Mouse (Mus musculus): ENCODE measurements around the gene Gcsh. TPM values are rescaled to one million over a fixed set of nuclear protein-coding genes. Genes with fewer than 3 reads are reported as not detected.
A peak's percentile ranks its signal among the peaks of the same experiment; 100 is the strongest.

Gene Gcsh
- total and polyA plus RNA-seq, 2 experiments: 75.7 to 161 TPM

- peaks cover 31% of the 10 kb centered on the region; the same call in 1 of the 2 replicates for H3K79me2 ChIP-seq (ENCODE audit: control insufficient read depth, insufficient read depth, low read length)
- TF ChIP-seq CTCF (IDR thresholded peaks at IDR 0.05; ENCODE audit: low read depth, low read length): no peak
- no peak for TF ChIP-seq POLR2A (IDR thresholded peaks at IDR 0.05; ENCODE audit: extremely low read depth, insufficient read depth, low read length)
- H3K4me1 ChIP-seq (ENCODE audit: control insufficient read depth, insufficient read depth, low read length): peaks cover 11% of the 10 kb centered on the region; the same call in 1 of the 2 replicates
- no peak for DNase-seq (ENCODE audit: extremely low read depth, low read depth, low spot score)
- no peak overlapping the region for H3K9ac ChIP-seq (ENCODE audit: low read depth, low read length)
- 82% methylated on average over 7 of the region's 7 CpGs for WGBS
- H3K27ac ChIP-seq (replicated peaks; ENCODE audit: insufficient read depth, low read depth, low read length): no peak overlapping the region
- no peaks in the 10 kb centered on the region for H3K27me3 ChIP-seq (ENCODE audit: control insufficient read depth, insufficient read depth, low read length)
- H3K4me3 ChIP-seq (ENCODE audit: insufficient read depth, low read depth, low read length): no peak overlapping the region
- no peaks in the 10 kb centered on the region for H3K36me3 ChIP-seq (ENCODE audit: control insufficient read depth, insufficient read depth, low read length)
Observed at GRCm38 (mm10) chr8:116947589-116947988, 45.7 kb downstream of the Gcsh start.

- Histone ChIP-seq H3K27ac (replicated peaks; ENCODE audit: insufficient read depth, low read depth, low read length) (no peak overlapping the region), H3K27me3 (ENCODE audit: control insufficient read depth, insufficient read depth, low read length) (no peaks in the 10 kb centered on the region), H3K36me3 (ENCODE audit: control insufficient read depth, insufficient read depth, low read length) (no peaks in the 10 kb centered on the region), H3K4me1 (ENCODE audit: control insufficient read depth, insufficient read depth, low read length) (peaks cover 11% of the 10 kb centered on the region; the same call in 1 of the 2 replicates), H3K9ac (ENCODE audit: low read depth, low read length) (no peak overlapping the region), H3K79me2 (ENCODE audit: control insufficient read depth, insufficient read depth, low read length) (peaks cover 31% of the 10 kb centered on the region; the same call in 1 of the 2 replicates), H3K4me3 (ENCODE audit: insufficient read depth, low read depth, low read length) (no peak overlapping the region)
- 64% methylated on average over 6 of the region's 6 CpGs for WGBS
- no peak for DNase-seq (ENCODE audit: extremely low read depth, low read depth, low spot score)
- TF ChIP-seq POLR2A (IDR thresholded peaks at IDR 0.05; ENCODE audit: extremely low read depth, insufficient read depth, low read length) (no peak), CTCF (IDR thresholded peaks at IDR 0.05; ENCODE audit: low read depth, low read length) (no peak)
Observed at GRCm38 (mm10) chr8:116946851-116947250, 46.5 kb downstream of the Gcsh start.

DNA sequence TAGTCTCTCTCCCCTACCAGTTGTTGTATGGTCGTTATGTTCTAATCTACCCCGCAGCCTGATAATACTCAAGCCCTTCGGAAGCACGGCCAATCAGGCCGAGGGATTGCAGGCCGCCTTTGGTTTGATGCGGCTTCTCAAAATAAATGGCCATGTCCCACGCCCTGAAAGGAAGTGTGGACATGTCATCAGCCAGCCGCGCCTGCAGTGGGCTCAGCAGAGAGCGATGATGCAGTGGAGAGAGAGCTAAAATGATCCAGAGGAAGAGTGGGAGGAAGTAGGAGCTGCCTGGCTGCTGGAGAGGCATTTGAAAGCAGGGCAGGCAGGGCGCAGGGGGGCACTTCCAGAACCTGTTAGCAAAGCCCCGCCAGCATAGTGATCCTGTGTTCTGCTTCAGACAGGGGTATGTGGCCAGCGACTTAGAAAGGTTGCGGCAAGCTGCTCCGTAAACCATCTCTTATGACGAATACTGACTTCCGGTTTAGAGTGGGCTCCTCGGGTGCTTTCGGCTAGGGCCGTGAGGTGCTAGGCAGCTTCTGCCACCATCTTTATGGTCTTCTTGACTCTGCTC, 47.0 kb downstream of the Gcsh start:
- WGBS: 73% methylated on average over 21 of the region's 21 CpGs
- DNase-seq (ENCODE audit: extremely low read depth, low read depth, low spot score): no peak
- TF ChIP-seq POLR2A (IDR thresholded peaks at IDR 0.05; ENCODE audit: extremely low read depth, insufficient read depth, low read length) (no peak), CTCF (IDR thresholded peaks at IDR 0.05; ENCODE audit: low read depth, low read length) (no peak)
- H3K79me2 ChIP-seq (ENCODE audit: control insufficient read depth, insufficient read depth, low read length): peaks cover 31% of the 10 kb centered on the region; the same call in 1 of the 2 replicates
- peak overlapping the region; percentile 21 for H3K4me3 ChIP-seq (ENCODE audit: insufficient read depth, low read depth, low read length)
- H3K9ac ChIP-seq (ENCODE audit: low read depth, low read length): no peak overlapping the region
- no peaks in the 10 kb centered on the region for H3K27me3 ChIP-seq (ENCODE audit: control insufficient read depth, insufficient read depth, low read length)
- no peaks in the 10 kb centered on the region for H3K36me3 ChIP-seq (ENCODE audit: control insufficient read depth, insufficient read depth, low read length)
- peaks cover 11% of the 10 kb centered on the region; the same call in 1 of the 2 replicates for H3K4me1 ChIP-seq (ENCODE audit: control insufficient read depth, insufficient read depth, low read length)
- 0 out of 2 replicates have a peak overlapping the region, but pooled peaks have one; percentile 6 for H3K27ac ChIP-seq (replicated peaks; ENCODE audit: insufficient read depth, low read depth, low read length)

GRCm38 (mm10) chr8:116945169-116945910, 48.0 kb downstream of the Gcsh start:
- no peak for DNase-seq (ENCODE audit: extremely low read depth, low read depth, low spot score)
- WGBS: 81% methylated on average over 9 of the region's 9 CpGs
- H3K27ac ChIP-seq (replicated peaks; ENCODE audit: insufficient read depth, low read depth, low read length): no peak overlapping the region
- peaks cover 29% of the 10 kb centered on the region; the same call in 1 of the 2 replicates for H3K79me2 ChIP-seq (ENCODE audit: control insufficient read depth, insufficient read depth, low read length)
- peaks cover 11% of the 10 kb centered on the region; the same call in 1 of the 2 replicates for H3K4me1 ChIP-seq (ENCODE audit: control insufficient read depth, insufficient read depth, low read length)
- no peak for TF ChIP-seq POLR2A (IDR thresholded peaks at IDR 0.05; ENCODE audit: extremely low read depth, insufficient read depth, low read length)
- TF ChIP-seq CTCF (IDR thresholded peaks at IDR 0.05; ENCODE audit: low read depth, low read length): no peak
- no peak overlapping the region for H3K9ac ChIP-seq (ENCODE audit: low read depth, low read length)
- H3K36me3 ChIP-seq (ENCODE audit: control insufficient read depth, insufficient read depth, low read length): no peaks in the 10 kb centered on the region
- no peak overlapping the region for H3K4me3 ChIP-seq (ENCODE audit: insufficient read depth, low read depth, low read length)
- H3K27me3 ChIP-seq (ENCODE audit: control insufficient read depth, insufficient read depth, low read length): no peaks in the 10 kb centered on the region

- Histone ChIP-seq H3K27me3 (ENCODE audit: control insufficient read depth, insufficient read depth, low read length) (no peaks in the 10 kb centered on the region), H3K9ac (ENCODE audit: low read depth, low read length) (no peak overlapping the region), H3K27ac (replicated peaks; ENCODE audit: insufficient read depth, low read depth, low read length) (no peak overlapping the region), H3K4me3 (ENCODE audit: insufficient read depth, low read depth, low read length) (peak overlapping the region; percentile 92; the same call in 1 of the 2 replicates), H3K79me2 (ENCODE audit: control insufficient read depth, insufficient read depth, low read length) (peaks cover 24% of the 10 kb centered on the region; the same call in 1 of the 2 replicates), H3K36me3 (ENCODE audit: control insufficient read depth, insufficient read depth, low read length) (no peaks in the 10 kb centered on the region), H3K4me1 (ENCODE audit: control insufficient read depth, insufficient read depth, low read length) (peaks cover 11% of the 10 kb centered on the region; the same call in 1 of the 2 replicates)
- TF ChIP-seq CTCF (IDR thresholded peaks at IDR 0.05; ENCODE audit: low read depth, low read length): no peak
- WGBS: 14% methylated on average over 4 of the region's 4 CpGs
- DNase-seq (ENCODE audit: extremely low read depth, low read depth, low spot score): no peak
Observed at GRCm38 (mm10) chr8:116944385-116944696, 49.0 kb downstream of the Gcsh start.

All from liver, adult 2 months (tissue).